Mouse (Mus musculus): Measurements from ENCODE around the gene Hc. TPM values are rescaled to one million over a fixed set of nuclear protein-coding genes. Genes with fewer than 3 reads are reported as not detected.

The Hc gene
- total and polyA plus RNA-seq, 3 experiments = 0.74 to 1.2 (median 0.91) TPM

DNA sequence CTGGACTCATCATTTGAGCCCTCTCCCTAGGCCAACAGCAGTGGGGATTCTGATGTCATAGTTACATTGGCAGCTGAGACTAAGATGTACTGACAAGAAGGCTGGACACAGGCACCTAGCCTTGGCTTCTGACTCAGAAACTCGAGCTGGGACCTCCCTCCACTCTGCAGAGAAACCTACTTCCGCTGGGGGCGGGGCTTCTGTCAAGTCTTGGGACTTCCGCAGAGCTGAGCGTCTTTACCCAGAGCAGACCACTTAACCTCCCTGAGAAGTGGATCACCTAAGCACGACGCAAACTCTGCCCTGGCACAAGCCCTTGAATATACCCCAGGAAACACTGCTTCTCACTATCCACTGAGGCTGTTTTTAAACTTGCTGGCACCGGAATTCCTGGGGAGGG lies 116.5 kb downstream of the Hc start:
- H3K9me3 ChIP-seq (replicated peaks; ENCODE audit: low read length) = no peaks in the 10 kb centered on the region
- no peaks in the 10 kb centered on the region for H3K27me3 ChIP-seq (replicated peaks)
- H3K4me3 ChIP-seq (replicated peaks in 1 of 3; ENCODE audit: low read depth in 2 of 3, low read length in 2 of 3, poor library complexity in 1 of 3) = no peak overlapping the region
- dilution Hi-C loops (cut with MboI; ENCODE audit: extremely low pct_ligation_motif_present, extremely low pct_unique_long_range_greater_than_20kb, low sequenced_read_pairs) = no loop called here
- TF ChIP-seq ZKSCAN1 (IDR thresholded peaks at IDR 0.05; ENCODE audit: borderline replicate concordance, low read depth, low read length) (no peak), ELF1 (IDR thresholded peaks at IDR 0.05; ENCODE audit: low read depth, low read length) (peak; percentile 66)
- H3K9ac ChIP-seq (ENCODE audit: insufficient read depth, low read depth) = no peak overlapping the region
- in situ Hi-C loops (cut with MboI; ENCODE audit: low pct_ligation_motif_present, low pct_unique_long_range_greater_than_20kb, low sequenced_read_pairs) = no loop called here
- peak; percentile 84 for DNase-seq (ENCODE audit: extremely low read depth)
- peaks cover 74 to 83% of the 10 kb centered on the region in 2 experiments for H3K36me3 ChIP-seq (replicated peaks in 1 of 2; ENCODE audit: control insufficient read depth in 1 of 2, insufficient read depth in 1 of 2, low read length in 1 of 2)
- H3K27ac ChIP-seq (ENCODE audit: insufficient read depth, low read depth) = no peak overlapping the region
- peaks cover 12% of the 10 kb centered on the region for H3K79me2 ChIP-seq (replicated peaks; ENCODE audit: control insufficient read depth, extremely low read depth, insufficient read depth, poor library complexity, severe bottlenecking)
- peaks cover 23 to 74% of the 10 kb centered on the region in 2 experiments for H3K4me1 ChIP-seq (ENCODE audit: control insufficient read depth in 1 of 2, insufficient read depth in 2 of 2)
- H3K4me2 ChIP-seq (ENCODE audit: insufficient read depth, low read depth, poor library complexity, severe bottlenecking) = no peak overlapping the region

DNA sequence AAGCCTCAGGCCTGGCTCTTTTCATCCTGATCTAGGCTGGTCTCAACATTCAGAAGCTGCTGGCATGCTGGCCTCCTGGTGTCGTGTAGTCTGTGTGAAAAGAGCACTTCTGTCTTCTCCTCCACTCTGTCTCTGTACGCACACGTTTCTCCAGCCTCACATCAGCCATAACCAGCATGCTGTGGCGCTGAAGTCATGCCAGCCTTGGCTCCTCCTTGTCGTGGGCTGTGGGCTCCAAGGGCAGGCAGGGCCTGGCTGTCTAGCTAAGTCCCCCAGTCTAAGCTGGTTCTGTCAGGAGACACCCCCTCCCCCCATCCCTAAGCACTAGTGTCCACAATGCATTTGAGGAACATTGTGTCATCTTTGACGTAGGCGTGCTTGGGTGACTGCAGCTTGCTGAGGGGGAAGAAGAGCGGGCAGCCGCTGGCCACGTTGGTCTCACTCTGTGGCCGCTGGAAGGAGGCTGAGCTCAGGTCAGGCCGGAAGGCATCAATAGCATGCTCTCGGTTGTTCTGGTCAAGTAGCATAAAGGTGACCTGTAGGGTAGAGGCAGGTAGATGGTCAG lies 117.6 kb downstream of the Hc start:
- H3K79me2 ChIP-seq (replicated peaks; ENCODE audit: control insufficient read depth, extremely low read depth, insufficient read depth, poor library complexity, severe bottlenecking) = peaks cover 2% of the 10 kb centered on the region; the same call in 1 of the 2 replicates
- peaks cover 33 to 76% of the 10 kb centered on the region in 2 experiments for H3K4me1 ChIP-seq (ENCODE audit: control insufficient read depth in 1 of 2, insufficient read depth in 2 of 2)
- H3K9me3 ChIP-seq (replicated peaks; ENCODE audit: low read length) = no peaks in the 10 kb centered on the region
- in situ Hi-C loops (cut with MboI; ENCODE audit: low pct_ligation_motif_present, low pct_unique_long_range_greater_than_20kb, low sequenced_read_pairs) = no loop called here
- H3K4me3 ChIP-seq (replicated peaks in 1 of 3; ENCODE audit: low read depth in 2 of 3, low read length in 2 of 3, poor library complexity in 1 of 3) = no peak overlapping the region
- TF ChIP-seq POLR2A (IDR thresholded peaks at IDR 0.05; ENCODE audit: low read depth, low read length) (no peak; the same call in 1 of the 2 replicates), CTCF (conservative IDR thresholded peaks at IDR 0.05 in 1 of 2, IDR thresholded peaks at IDR 0.05 in 1 of 2; ENCODE audit: low read depth in 2 of 2, low read length in 2 of 2) (no peak), SMC3 (IDR thresholded peaks at IDR 0.05; ENCODE audit: low read depth, low read length) (no peak), MAFK (IDR thresholded peaks at IDR 0.05; ENCODE audit: insufficient replicate concordance, low read length) (no peak), TBP (conservative IDR thresholded peaks at IDR 0.05; ENCODE audit: low read depth, low read length) (no peak), JUN (IDR thresholded peaks at IDR 0.05; ENCODE audit: insufficient read depth, low read depth, low read length) (no peak), MXI1 (IDR thresholded peaks at IDR 0.05; ENCODE audit: low read depth, low read length) (no peak), GABPA (IDR thresholded peaks at IDR 0.05; ENCODE audit: insufficient replicate concordance, low read depth, low read length) (no peak), EP300 (IDR thresholded peaks at IDR 0.05; ENCODE audit: low read length) (no peak), KAT2A (IDR thresholded peaks at IDR 0.05; ENCODE audit: insufficient replicate concordance, low read length) (no peak), PAX5 (IDR thresholded peaks at IDR 0.05; ENCODE audit: low read length) (no peak), MEF2A (IDR thresholded peaks at IDR 0.05; ENCODE audit: borderline replicate concordance, low read depth, low read length) (no peak)
- no peak overlapping the region for H3K4me2 ChIP-seq (ENCODE audit: insufficient read depth, low read depth, poor library complexity, severe bottlenecking)
- H3K27me3 ChIP-seq (replicated peaks) = no peaks in the 10 kb centered on the region
- H3K36me3 ChIP-seq (replicated peaks in 1 of 2; ENCODE audit: control insufficient read depth in 1 of 2, insufficient read depth in 1 of 2, low read length in 1 of 2) = peaks cover 63 to 71% of the 10 kb centered on the region in 2 experiments
- DNase-seq (ENCODE audit: extremely low read depth) = no peak
- H3K9ac ChIP-seq (ENCODE audit: insufficient read depth, low read depth) = no peak overlapping the region
- dilution Hi-C loops (cut with MboI; ENCODE audit: extremely low pct_ligation_motif_present, extremely low pct_unique_long_range_greater_than_20kb, low sequenced_read_pairs) = no loop called here
- peak overlapping the region; percentile 2; the same call in 1 of the 2 replicates for H3K27ac ChIP-seq (ENCODE audit: insufficient read depth, low read depth)
